Mouse (Mus musculus) embryo, embryonic 10.5 days (tissue): ENCODE data around the gene Pcsk5.

Experiments
- DNase-seq: peaks from one replicate; pipeline ENCODE4 v3.0.0-alpha.2; 2015; ENCODE audit warnings: low spot score

The Pcsk5 gene

DNA sequence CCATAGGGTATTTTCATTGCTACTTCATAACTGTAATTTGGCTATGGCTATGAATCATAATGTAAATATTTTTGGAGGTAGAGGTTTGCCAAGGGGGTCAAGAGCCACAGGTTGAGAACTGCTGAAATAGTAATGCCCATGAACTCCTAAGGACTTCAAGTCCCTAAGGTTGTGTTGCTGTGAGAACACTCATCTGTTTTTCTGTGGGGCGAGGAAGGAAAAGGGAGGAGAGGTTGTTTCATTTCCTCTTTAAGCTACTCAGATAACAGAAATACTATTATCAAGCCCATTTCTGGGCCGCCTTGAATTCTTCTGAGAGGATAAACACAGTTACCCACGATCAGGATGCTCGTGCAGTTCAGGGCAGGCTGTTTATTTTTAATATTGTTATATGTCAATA, 440.6 kb downstream of the Pcsk5 start:
- no peak for DNase-seq

DNA sequence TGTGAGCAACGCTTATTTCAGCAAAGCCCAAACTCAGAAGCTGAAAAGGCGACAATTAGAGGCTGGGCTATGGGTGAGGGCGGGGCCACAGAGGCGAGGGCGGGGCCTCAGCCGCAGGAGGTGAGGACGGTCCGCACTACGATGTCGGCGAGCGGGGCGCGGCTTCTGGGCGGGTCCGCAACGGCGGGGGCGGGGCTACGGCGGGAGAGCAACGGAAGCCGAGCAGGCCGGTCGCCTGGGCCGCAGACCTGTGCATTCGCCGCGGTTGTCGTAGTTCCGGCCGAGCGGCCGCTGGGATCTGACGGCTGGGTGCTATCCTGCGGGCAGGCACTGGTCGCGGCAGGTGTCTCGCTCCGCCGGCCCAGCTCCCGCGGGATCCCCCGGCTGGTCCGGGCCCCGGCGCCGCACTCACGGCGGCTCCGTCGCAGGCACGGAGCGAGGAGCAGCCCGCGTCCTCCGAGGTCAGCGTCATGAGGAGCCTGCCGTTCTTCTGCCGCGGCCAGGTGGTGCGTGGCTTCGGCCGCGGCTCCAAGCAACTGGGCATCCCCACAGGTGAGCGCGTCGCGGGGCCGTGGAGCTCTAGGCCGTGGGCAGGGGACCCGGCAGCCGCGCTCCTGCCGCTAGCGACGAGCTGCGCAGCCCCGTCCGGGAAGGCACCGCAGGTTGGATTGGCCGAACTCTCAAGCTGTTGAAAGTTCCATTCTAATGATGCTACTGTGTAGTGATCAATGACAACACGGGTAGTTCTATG, 443.4 kb downstream of the Pcsk5 start, which contains the start of gene Rfk:
Rfk (plus strand) TSS at position 203 of the 751 bp plus-strand sequence.
- peak; percentile 93 for DNase-seq

- peak; percentile 8 for DNase-seq
These were observed 444.6 kb downstream of the Pcsk5 start for GRCm38 (mm10) chr19:17392866-17393265.

GRCm38 (mm10) chr19:17388404-17388803, 449.0 kb downstream of the Pcsk5 start:
- DNase-seq: peak; percentile 73

- peak; percentile 18 for DNase-seq
These were observed 451.0 kb downstream of the Pcsk5 start for GRCm38 (mm10) chr19:17386424-17386823.

DNA sequence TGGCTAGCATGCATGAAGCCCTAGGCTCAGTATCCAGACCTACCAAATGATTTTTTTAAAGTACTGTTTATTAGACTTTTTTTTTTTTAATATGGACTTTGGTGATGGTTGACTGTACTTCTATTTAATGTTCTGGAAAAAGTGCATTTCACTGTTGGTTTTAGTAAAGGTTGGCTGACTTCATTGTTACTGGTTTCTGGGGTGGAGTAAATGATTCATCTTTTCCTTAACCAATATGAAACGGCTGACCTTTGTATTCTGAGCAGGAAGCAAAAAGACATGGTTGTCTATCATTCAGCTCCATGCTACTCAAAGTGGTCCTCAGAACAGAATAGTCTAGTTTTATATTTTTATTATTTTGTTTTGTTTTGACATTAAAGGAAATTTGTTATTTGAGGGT, 452.0 kb downstream of the Pcsk5 start:
- DNase-seq: no peak

DNA sequence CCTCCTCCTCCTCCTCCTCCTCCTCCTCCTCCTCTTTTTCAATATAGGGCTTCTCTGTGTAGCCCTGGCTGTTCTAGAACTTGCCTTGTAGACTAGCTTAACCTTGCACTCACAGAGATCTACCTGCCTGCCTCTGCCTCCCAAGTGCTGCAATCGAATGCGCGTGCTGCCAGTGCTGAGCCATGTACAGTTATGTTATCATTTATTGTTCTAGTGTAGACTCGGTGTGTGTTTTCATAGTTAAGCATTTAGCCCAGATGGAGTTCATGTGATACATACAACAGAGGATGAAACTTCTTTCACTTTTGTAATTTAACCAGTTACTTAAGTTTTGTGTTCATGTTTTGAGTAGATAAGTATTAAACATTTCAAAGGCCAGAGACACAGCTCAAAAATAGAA, 452.4 kb downstream of the Pcsk5 start:
- DNase-seq: no peak

DNA sequence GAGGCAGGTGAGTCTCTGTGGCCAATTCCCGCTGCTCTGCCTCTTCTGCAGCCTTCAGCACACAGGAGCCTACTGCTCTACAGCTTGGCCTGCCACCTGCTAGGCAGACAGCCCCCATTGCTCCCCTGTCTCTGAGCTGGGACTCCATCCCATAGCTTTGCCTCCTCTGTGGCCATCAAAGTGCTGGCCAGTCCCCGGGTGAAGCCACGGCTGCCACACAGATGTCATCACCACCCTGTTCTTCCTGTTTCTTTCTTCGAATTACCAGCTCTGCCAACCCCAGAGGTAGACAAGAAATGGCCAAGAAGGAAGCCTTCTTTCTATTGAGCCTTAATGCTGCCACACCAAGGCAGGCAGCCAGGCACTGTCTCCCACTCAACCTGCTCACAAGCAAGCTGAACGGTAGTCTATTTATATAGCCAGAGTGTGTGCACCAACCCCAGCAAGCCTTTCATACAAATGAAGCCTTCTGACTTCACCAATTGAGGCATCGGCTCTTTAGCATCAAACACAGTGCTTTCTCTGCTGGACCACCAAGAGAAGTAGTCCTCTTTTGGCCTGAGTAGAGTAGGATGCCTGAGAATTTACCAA, 454.5 kb downstream of the Pcsk5 start:
- no peak for DNase-seq
